Comparison of ENCODE assay signal across 30 mouse cellular contexts in the genomic region with DNA sequence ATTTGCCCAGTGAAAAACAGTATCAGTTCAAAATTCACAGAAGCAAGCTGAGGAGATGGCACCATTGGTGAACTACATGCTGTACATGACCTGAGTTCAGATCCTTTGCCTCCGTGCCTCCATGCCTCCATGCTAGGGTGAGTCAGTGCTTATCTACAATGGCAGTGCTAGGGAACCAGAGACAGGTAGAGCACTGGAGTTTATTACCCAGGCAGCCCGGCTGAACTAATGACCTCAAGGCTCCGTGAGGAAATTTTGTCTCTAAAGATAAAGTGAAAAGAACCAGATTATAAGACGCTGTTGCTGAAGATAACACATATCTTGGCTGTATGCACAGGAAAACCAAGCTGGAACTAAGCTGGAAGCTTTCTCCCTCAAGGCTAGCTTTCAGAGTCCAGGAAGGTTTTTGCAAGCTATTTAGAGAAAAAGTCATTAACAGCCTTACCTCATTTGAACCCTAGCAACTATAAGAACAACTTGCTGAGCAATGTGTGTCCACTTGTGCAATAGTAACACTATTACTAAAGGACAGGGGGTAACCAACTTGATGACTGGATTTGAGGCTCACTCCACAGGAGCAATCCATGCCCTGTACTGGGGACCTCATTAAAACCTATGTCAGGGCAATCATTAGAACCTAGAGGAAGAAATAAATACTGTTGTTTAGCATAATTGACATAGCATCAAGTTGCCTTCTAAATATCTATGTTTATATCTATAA.
DNase-seq lines count a peak whose midpoint lies in the region; ATAC-seq and TF ChIP-seq lines count a peak whose summit lies in the region.
"Had no signal": no experiment of that assay in that cellular context is flagged by ENCODE, and none has a peak within 500 bp of the region (broad histone marks: within the 10 kb centered on the region; RNA-seq: fewer than 3 reads in every experiment).

No protein-coding gene starts in this region.

- DNase-seq in liver, embryonic 11.5 days (ENCODE audit: low spot score): no peak
- DNase-seq in liver, postnatal 0 days: no peak
- no peak for DNase-seq in G1E (ENCODE audit: low spot score)
- no peak for DNase-seq in kidney, postnatal 4 days
- no peak for DNase-seq in thymus, postnatal 10 days (ENCODE audit: low spot score in 2 of 2)
- DNase-seq: adrenal gland, postnatal 25 days; B cell, adult 2 months; cerebellum, adult 11-12 months; cerebellum, postnatal 10 days; forebrain, postnatal 0 days; gastrocnemius, postnatal 10 days; kidney, adult 8-10 months; layer of hippocampus, adult 9-11 months; lung, adult 2 months; lung, postnatal 14 days; right cerebral cortex, postnatal 4 days; thymus, postnatal 14 days had no signal

- TF ChIP-seq CTCF in liver, postnatal 0 days (IDR thresholded peaks at IDR 0.05; ENCODE audit: low read depth): no peak
- no peak for TF ChIP-seq CTCF in G1E (IDR thresholded peaks at IDR 0.05; ENCODE audit: low read depth, low read length)
- no peak for TF ChIP-seq CTCF in intestine, postnatal 0 days (IDR thresholded peaks at IDR 0.05; ENCODE audit: low read depth)

- H3K27ac ChIP-seq in liver, embryonic 11.5 days (ENCODE audit: low read depth, low read length): no peak overlapping the region
- no peak overlapping the region for H3K27ac ChIP-seq in liver, postnatal 0 days (ENCODE audit: low read depth)
- no peak overlapping the region for H3K27ac ChIP-seq in intestine, postnatal 0 days (ENCODE audit: low read depth, low read length)
- H3K27ac ChIP-seq: embryonic facial prominence, embryonic 10.5 days; embryonic facial prominence, embryonic 15.5 days; forebrain, embryonic 12.5 days; heart, embryonic 10.5 days; hindbrain, embryonic 14.5 days; kidney, postnatal 0 days; limb, embryonic 10.5 days; limb, embryonic 15.5 days; midbrain, embryonic 12.5 days; neural tube, embryonic 13.5 days had no signal

- no peak overlapping the region for H3K4me3 ChIP-seq in liver, embryonic 11.5 days (ENCODE audit: low read depth, low read length)
- no peak overlapping the region for H3K4me3 ChIP-seq in liver, postnatal 0 days (ENCODE audit: low read depth, low read length)
- no peak overlapping the region for H3K4me3 ChIP-seq in G1E (ENCODE audit: low read depth, low read length)
- H3K4me3 ChIP-seq in intestine, postnatal 0 days (ENCODE audit: low read depth, low read length): no peak overlapping the region
- H3K4me3 ChIP-seq: embryonic facial prominence, embryonic 10.5 days; embryonic facial prominence, embryonic 15.5 days; forebrain, embryonic 12.5 days; heart, embryonic 10.5 days; limb, embryonic 10.5 days; limb, embryonic 15.5 days; midbrain, embryonic 12.5 days; neural tube, embryonic 13.5 days had no signal

- no peak for TF ChIP-seq EP300 in liver, postnatal 0 days (IDR thresholded peaks at IDR 0.05; ENCODE audit: low read depth)

- no peaks in the 10 kb centered on the region for H3K9me3 ChIP-seq in liver, embryonic 11.5 days (ENCODE audit: control insufficient read depth, low read length)
- no peaks in the 10 kb centered on the region for H3K9me3 ChIP-seq in liver, postnatal 0 days (ENCODE audit: low read length)
- no peaks in the 10 kb centered on the region for H3K9me3 ChIP-seq in G1E (replicated peaks)
- no peaks in the 10 kb centered on the region for H3K9me3 ChIP-seq in intestine, postnatal 0 days (ENCODE audit: control insufficient read depth)
- H3K9me3 ChIP-seq: embryonic facial prominence, embryonic 10.5 days; embryonic facial prominence, embryonic 15.5 days; forebrain, embryonic 12.5 days; heart, embryonic 10.5 days; limb, embryonic 10.5 days; limb, embryonic 15.5 days; midbrain, embryonic 12.5 days; neural tube, embryonic 13.5 days had no signal

- peak; percentile 54; the same call in 1 of the 2 replicates for ATAC-seq in liver, embryonic 11.5 days (replicated peaks; ENCODE audit: low FRiP score)
- ATAC-seq in liver, postnatal 0 days: no peak
- peak; percentile 76 for ATAC-seq in G1E (ENCODE audit: extremely low read depth, insufficient number of reproducible peaks, low FRiP score, poor library complexity, severe bottlenecking)
- 0 out of 2 replicates have a peak, but pooled peaks have one; percentile 15 for ATAC-seq in common myeloid progenitor, adult 5-6 weeks (replicated peaks; ENCODE audit: low read depth, poor library complexity, severe bottlenecking)
- ATAC-seq in intestine, postnatal 0 days: peak; percentile 90
- ATAC-seq: forebrain, postnatal 0 days; Patski had no signal

- no peaks in the 10 kb centered on the region for H3K36me3 ChIP-seq in liver, embryonic 11.5 days (ENCODE audit: control insufficient read depth, insufficient read depth, low read length)
- no peaks in the 10 kb centered on the region for H3K36me3 ChIP-seq in liver, postnatal 0 days (replicated peaks; ENCODE audit: insufficient read depth, low read length)
- H3K36me3 ChIP-seq in G1E (replicated peaks): no peaks in the 10 kb centered on the region
- H3K36me3 ChIP-seq in intestine, postnatal 0 days (ENCODE audit: control insufficient read depth, insufficient read depth): no peaks in the 10 kb centered on the region
- H3K36me3 ChIP-seq: embryonic facial prominence, embryonic 10.5 days; embryonic facial prominence, embryonic 15.5 days; forebrain, embryonic 12.5 days; heart, embryonic 10.5 days; limb, embryonic 10.5 days; limb, embryonic 15.5 days; midbrain, embryonic 12.5 days; neural tube, embryonic 13.5 days had no signal

- H3K4me2 ChIP-seq in liver, embryonic 11.5 days: no peak overlapping the region
- no peak overlapping the region for H3K4me2 ChIP-seq in liver, postnatal 0 days (ENCODE audit: low read depth, low read length)
- no peak overlapping the region for H3K4me2 ChIP-seq in intestine, postnatal 0 days (replicated peaks; ENCODE audit: low read depth)
- H3K4me2 ChIP-seq: embryonic facial prominence, embryonic 15.5 days; forebrain, embryonic 12.5 days; hindbrain, embryonic 14.5 days; limb, embryonic 15.5 days; midbrain, embryonic 12.5 days; neural tube, embryonic 13.5 days had no signal

- H3K4me1 ChIP-seq in liver, embryonic 11.5 days (replicated peaks; ENCODE audit: control insufficient read depth, insufficient read depth, low read length): no peaks in the 10 kb centered on the region; the same call in 1 of the 2 replicates
- H3K4me1 ChIP-seq in liver, postnatal 0 days (ENCODE audit: insufficient read depth): no peaks in the 10 kb centered on the region
- peaks cover 3% of the 10 kb centered on the region; the same call in 1 of the 2 replicates for H3K4me1 ChIP-seq in G1E (ENCODE audit: insufficient read depth, low read depth, low read length)
- 0 out of 2 replicates have a peak, but pooled peaks cover 2% of the 10 kb centered on the region for H3K4me1 ChIP-seq in intestine, postnatal 0 days (replicated peaks; ENCODE audit: control insufficient read depth, insufficient read depth, low read length)
- H3K4me1 ChIP-seq: embryonic facial prominence, embryonic 10.5 days; embryonic facial prominence, embryonic 15.5 days; forebrain, embryonic 12.5 days; heart, embryonic 10.5 days; limb, embryonic 10.5 days; limb, embryonic 15.5 days; midbrain, embryonic 12.5 days; neural tube, embryonic 13.5 days had no signal

- no peak overlapping the region for H3K9ac ChIP-seq in liver, embryonic 11.5 days (ENCODE audit: low read depth, low read length)
- H3K9ac ChIP-seq in liver, postnatal 0 days (replicated peaks): no peak overlapping the region
- H3K9ac ChIP-seq in intestine, postnatal 0 days (ENCODE audit: low read depth, low read length): no peak overlapping the region
- H3K9ac ChIP-seq: embryonic facial prominence, embryonic 15.5 days; forebrain, embryonic 12.5 days; forebrain, postnatal 0 days; hindbrain, embryonic 14.5 days; limb, embryonic 15.5 days; midbrain, embryonic 12.5 days; neural tube, embryonic 13.5 days had no signal

- no peaks in the 10 kb centered on the region for H3K27me3 ChIP-seq in liver, embryonic 11.5 days (replicated peaks; ENCODE audit: control insufficient read depth, insufficient read depth, low read length)
- no peaks in the 10 kb centered on the region for H3K27me3 ChIP-seq in liver, postnatal 0 days (ENCODE audit: insufficient read depth, low read length)
- no peaks in the 10 kb centered on the region for H3K27me3 ChIP-seq in G1E (ENCODE audit: insufficient read depth, low read length)
- no peaks in the 10 kb centered on the region for H3K27me3 ChIP-seq in intestine, postnatal 0 days (replicated peaks; ENCODE audit: control insufficient read depth, insufficient read depth, low read length)
- H3K27me3 ChIP-seq: embryonic facial prominence, embryonic 15.5 days; forebrain, embryonic 12.5 days; limb, embryonic 15.5 days; midbrain, embryonic 12.5 days; neural tube, embryonic 13.5 days had no signal

- 19% methylated on average over 4 of the region's 4 CpGs for WGBS in liver, embryonic 11.5 days
- 27% methylated on average over 4 of the region's 4 CpGs for WGBS in liver, postnatal 0 days (ENCODE audit: insufficient replicate concordance)
- WGBS in intestine, postnatal 0 days: 13% methylated on average over 4 of the region's 4 CpGs
